Mouse (Mus musculus) megakaryocyte, embryonic 14.5 days (primary cell): Measurements from ENCODE around the gene Itga1. TPM values are rescaled to one million over a fixed set of nuclear protein-coding genes. Genes with fewer than 3 reads are reported as not detected.

Experiments
- H3K27me3 ChIP-seq: replicated peaks from 2 replicates; pipeline ENCODE3; 2012; ENCODE audit warnings: inconsistent platforms
- H3K36me3 ChIP-seq: replicated peaks from 2 replicates; pipeline ENCODE3; 2012; ENCODE audit warnings: low read length, inconsistent platforms, mixed read lengths
- H3K4me1 ChIP-seq: 2 replicates; pipeline ENCODE4 v1.6.1; 2012; ENCODE audit warnings: inconsistent platforms
- H3K4me3 ChIP-seq: replicated peaks from 2 replicates; pipeline ENCODE3; 2012; ENCODE audit warnings: moderate library complexity, mild to moderate bottlenecking, inconsistent platforms
- H3K9me3 ChIP-seq: 2 replicates; pipeline ENCODE4 v1.6.1; 2012; ENCODE audit warnings: inconsistent platforms
- FLI1 ChIP-seq: IDR thresholded peaks from 2 replicates; pipeline ENCODE4 v1.6.1; 2012; ENCODE audit warnings: low read length, inconsistent platforms, mixed read lengths
- GATA1 ChIP-seq: IDR thresholded peaks from 3 replicates; pipeline ENCODE4 v1.6.1; 2012; ENCODE audit warnings: mixed read lengths, low read length, inconsistent platforms, borderline replicate concordance
- polyA plus RNA-seq: library from polyadenylated mRNA; stranded (reverse); fragments of >175 nt; gene quantifications from 2 replicates; pipeline ENCODE4 v1.2.3, GENCODE M21; 2012; ENCODE audit warnings: low replicate concordance; ENCODE audit not compliant: insufficient read depth

Gene Itga1
- polyA plus RNA-seq, 1 experiment, result 0.22 TPM

DNA sequence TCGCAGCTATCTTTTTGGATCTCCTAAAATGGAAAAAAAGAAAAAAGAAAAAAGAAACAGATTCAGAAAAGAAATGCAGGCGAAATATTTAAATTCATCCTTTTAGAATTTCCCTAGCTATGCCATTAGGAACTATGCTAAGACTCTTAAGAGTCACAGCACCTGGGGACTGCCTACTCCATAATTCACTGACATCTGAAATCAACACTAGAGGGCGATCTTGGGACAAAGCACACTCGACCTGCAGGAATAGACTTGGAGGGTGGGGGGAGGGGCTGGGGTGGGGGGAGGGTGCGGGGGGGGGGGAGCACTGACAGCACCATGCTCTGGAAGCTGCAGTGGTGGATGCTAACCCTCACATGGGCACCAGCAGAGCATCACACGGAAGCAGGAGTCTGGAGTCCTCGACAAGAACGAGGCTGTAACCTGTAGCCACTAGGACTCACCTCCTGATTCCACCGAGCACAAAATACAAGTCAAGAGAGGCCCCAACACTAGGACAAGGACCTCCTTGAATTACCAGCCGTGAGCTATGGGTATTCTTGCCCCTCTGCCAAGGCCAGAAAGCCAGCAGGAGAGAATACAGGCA lies 120.8 kb downstream of the Itga1 start:
- no peaks in the 10 kb centered on the region for H3K36me3 ChIP-seq
- no peaks in the 10 kb centered on the region for H3K27me3 ChIP-seq
- H3K9me3 ChIP-seq, result no peaks in the 10 kb centered on the region
- no peak for TF ChIP-seq GATA1
- no peak for TF ChIP-seq FLI1
- no peak overlapping the region for H3K4me3 ChIP-seq
- H3K4me1 ChIP-seq, result no peaks in the 10 kb centered on the region

DNA sequence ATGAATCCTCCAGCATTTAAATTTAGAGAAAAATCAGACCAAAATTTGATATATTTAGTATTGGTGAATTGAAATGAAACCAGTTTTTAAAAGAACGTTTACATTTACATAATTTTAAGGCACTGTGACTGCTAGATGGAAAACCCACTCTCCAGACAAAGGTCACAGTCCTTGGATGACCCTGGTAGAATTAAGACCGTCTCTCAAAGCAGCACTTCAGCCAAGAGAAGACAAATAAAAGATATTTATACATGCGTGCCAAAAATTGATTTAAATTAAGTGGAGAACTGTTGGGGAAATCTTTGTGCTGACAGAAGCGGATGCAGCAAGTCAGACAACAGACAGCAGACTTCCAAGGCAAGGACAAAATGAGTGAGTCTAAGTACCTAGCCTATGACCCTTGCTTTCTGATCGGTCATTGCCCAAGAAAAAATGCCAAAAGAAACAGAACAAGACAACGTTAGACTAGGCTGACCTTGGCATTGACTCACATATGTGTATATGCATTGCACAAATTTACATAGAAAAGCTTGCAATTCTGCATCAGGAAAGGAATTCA lies 127.2 kb downstream of the Itga1 start:
- H3K36me3 ChIP-seq, result no peaks in the 10 kb centered on the region
- TF ChIP-seq FLI1, result no peak
- no peak for TF ChIP-seq GATA1
- H3K4me3 ChIP-seq, result no peak overlapping the region
- H3K4me1 ChIP-seq, result no peaks in the 10 kb centered on the region
- H3K9me3 ChIP-seq, result no peaks in the 10 kb centered on the region
- H3K27me3 ChIP-seq, result no peaks in the 10 kb centered on the region

DNA sequence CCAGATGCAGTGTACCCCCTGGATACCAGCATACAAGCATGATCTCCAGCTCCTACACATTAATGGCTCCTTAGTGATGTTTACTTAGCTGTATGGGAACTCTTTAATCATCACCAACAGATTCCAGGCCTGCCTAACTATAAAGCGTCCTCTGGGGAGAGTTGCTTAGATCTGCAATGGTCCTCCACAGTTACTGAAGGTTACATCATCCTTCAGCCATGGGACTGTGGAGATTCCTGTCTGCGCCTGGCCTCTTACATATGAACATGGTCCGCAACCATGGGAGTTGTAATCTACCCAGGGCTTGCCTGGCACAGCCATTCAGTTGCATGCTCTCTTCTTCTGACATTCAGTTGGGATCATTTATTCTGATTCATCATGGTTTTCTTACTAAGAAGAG lies 129.9 kb downstream of the Itga1 start:
- no peaks in the 10 kb centered on the region for H3K9me3 ChIP-seq
- TF ChIP-seq GATA1 (no peak), FLI1 (no peak)
- H3K4me3 ChIP-seq, result no peak overlapping the region

DNA sequence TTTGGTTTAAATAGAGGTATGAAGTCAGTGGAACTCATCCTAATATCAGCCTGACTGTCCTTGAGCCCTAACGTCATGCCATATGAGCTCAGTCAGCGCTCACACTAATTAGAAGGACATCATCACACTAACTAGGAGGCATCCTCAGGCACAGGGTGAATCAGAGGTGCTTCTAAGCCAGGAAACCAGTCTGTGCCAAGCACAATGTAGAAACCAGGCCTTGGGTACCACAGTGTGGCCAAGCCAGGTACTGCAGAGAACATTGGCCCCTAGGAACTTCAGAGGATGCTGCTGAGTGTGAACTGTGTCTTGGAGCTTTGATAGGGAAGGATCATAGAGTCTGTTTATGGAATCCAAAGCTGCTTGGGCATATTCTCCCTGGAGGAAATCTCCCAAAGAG lies 137.5 kb downstream of the Itga1 start:
- Histone ChIP-seq H3K36me3 (no peaks in the 10 kb centered on the region), H3K27me3 (no peaks in the 10 kb centered on the region), H3K4me3 (no peak overlapping the region), H3K9me3 (no peaks in the 10 kb centered on the region), H3K4me1 (peaks cover 4% of the 10 kb centered on the region)
- TF ChIP-seq FLI1 (no peak), GATA1 (no peak)

More for the DNA sequence above, 129.9 kb downstream of the Itga1 start:
- no peaks in the 10 kb centered on the region for H3K36me3 ChIP-seq
- no peaks in the 10 kb centered on the region for H3K4me1 ChIP-seq
- H3K27me3 ChIP-seq, result no peaks in the 10 kb centered on the region

DNA sequence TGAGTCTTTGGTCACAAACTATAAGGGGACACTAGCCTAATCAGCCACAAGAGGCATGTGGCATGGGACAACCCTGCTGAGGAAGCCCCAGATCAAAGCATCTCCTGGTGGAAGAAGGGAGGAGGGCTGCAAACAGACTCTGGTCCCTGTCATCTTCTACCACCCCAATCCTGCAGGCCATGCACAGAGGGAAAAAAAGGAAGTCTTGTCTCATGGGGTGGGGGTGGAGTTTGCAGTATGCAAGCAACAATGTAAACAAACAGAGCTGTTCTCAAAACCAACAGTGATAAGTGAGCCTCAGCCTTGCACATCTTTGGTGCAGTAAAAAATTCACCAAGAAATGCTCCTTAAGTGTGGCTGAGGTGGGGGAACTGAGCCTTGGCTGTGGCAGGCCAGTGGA lies 147.2 kb downstream of the Itga1 start:
- no peak for TF ChIP-seq GATA1
- no peak for TF ChIP-seq FLI1
- H3K4me1 ChIP-seq, result peaks cover 26% of the 10 kb centered on the region
- H3K9me3 ChIP-seq, result no peaks in the 10 kb centered on the region
- no peaks in the 10 kb centered on the region for H3K27me3 ChIP-seq
- no peak overlapping the region for H3K4me3 ChIP-seq
- no peaks in the 10 kb centered on the region for H3K36me3 ChIP-seq

DNA sequence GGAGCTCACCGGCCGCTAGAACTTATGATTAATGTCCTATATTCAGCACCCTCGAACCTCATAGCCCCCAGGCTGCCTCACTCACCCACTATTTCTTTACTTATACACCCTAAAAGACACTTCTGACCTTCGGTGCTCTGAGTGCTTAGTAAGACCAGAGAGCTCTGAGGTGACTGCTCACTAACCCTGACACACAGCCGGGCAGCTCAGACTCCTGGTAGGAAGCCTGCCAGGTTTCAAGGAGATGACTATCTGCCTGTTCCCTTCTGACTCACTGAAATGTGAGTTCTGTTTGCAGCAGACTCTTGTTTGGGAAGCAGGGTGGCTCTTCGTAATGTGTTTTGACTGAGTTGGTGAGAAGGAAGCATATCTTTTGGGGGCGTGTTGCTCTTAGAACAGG lies 168.2 kb downstream of the Itga1 start:
- Histone ChIP-seq H3K4me3 (no peak overlapping the region), H3K4me1 (peaks cover 43% of the 10 kb centered on the region), H3K36me3 (peaks cover 2% of the 10 kb centered on the region), H3K9me3 (no peaks in the 10 kb centered on the region), H3K27me3 (peaks cover 2% of the 10 kb centered on the region)
- TF ChIP-seq FLI1 (no peak), GATA1 (no peak)

DNA sequence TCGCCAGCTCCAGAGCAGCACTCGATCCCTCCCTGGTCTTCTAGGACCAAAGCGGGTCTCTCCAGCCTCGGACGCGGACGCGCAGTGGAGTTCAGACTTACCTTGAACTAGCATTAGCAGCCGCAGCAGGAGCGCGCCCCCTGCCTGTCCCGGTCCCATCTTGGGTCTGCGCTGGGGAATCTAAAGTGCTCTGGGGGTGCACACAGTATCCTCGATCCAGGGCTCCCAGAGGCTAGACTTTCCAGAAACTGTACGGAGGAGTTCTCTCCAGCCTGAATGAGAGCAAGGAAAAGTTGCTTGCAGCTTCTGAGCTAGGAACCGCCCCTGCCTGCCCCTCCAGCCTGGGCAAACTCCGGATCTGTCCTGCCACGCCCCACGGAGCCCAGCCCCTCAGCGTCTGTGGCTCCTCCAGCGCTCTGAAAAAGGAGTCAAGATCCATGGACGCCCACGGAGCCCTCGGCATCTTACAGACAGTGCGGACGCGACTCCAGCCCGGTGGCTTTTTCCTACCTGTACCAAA lies 169.9 kb downstream of the Itga1 start, which contains the start of gene Itga2:
Gene Itga2, minus strand, starts transcription at position 326 of the 520 bp plus-strand sequence.
- peaks cover 11% of the 10 kb centered on the region for H3K36me3 ChIP-seq
- H3K4me3 ChIP-seq, result peak within 1 kb of the TSS; percentile 96
- TF ChIP-seq FLI1 (no peak), GATA1 (no peak)
- H3K9me3 ChIP-seq, result no peaks in the 10 kb centered on the region
- peaks cover 55% of the 10 kb centered on the region for H3K4me1 ChIP-seq
- peaks cover 2% of the 10 kb centered on the region for H3K27me3 ChIP-seq

DNA sequence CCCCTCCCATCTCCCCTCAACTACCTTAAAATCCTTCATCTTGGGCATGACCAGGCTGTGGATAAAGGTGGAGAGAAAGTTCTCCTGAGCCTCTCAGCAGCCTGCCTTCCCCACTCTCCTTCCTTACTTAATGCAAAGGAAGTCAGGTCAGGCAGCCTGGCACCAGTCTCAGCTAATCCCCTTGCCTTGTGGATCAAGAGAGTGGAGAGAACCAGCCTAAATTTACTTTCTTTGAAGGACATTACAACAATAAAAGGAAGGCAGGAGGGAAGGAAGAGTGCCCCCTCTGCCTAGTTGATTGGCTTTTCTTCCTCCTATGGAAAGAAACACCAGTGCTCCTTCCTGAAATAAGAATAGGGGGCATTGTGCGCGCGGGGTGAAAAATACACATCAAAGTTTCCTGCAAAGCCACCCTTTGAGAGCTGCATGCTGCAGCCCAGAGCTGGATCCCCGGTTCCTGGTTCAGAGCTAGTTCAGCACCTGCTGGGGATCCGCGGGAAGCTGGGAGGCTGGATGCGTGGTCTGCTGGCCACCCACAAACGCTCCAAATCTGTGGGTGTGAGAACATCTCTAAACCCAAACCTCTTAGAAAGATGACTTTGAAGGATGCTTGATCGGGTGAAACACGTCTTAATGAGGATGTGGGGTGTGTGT lies 170.6 kb downstream of the Itga1 start:
- H3K36me3 ChIP-seq, result peaks cover 14% of the 10 kb centered on the region
- TF ChIP-seq GATA1, result no peak
- TF ChIP-seq FLI1, result no peak
- no peaks in the 10 kb centered on the region for H3K9me3 ChIP-seq
- peaks cover 61% of the 10 kb centered on the region for H3K4me1 ChIP-seq
- peaks cover 2% of the 10 kb centered on the region for H3K27me3 ChIP-seq
- H3K4me3 ChIP-seq, result peak overlapping the region; percentile 96

DNA sequence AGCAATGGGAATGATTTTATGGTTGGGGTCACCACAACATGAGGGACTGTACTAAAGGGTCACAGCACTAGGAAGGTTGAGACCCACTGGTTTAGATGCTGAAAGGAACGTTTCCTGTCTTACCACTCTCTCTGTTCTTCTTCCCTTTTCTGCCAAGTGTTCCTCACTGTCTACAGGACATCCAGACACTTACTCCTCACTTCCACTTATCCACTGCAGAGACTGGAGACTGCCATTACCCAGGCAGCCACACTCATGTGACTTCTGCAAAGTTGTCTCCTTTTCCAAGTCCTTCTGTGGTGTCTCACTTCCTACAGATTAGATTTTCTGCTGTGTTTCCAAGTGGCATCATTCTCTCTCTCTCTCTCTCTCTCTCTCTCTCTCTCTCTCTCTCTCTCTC lies 177.0 kb downstream of the Itga1 start:
- Histone ChIP-seq H3K4me3 (peak overlapping the region; percentile 33), H3K36me3 (peaks cover 28% of the 10 kb centered on the region), H3K9me3 (peaks cover 4% of the 10 kb centered on the region), H3K4me1 (peaks cover 58% of the 10 kb centered on the region), H3K27me3 (no peaks in the 10 kb centered on the region)
- no peak for TF ChIP-seq GATA1
- TF ChIP-seq FLI1, result no peak

DNA sequence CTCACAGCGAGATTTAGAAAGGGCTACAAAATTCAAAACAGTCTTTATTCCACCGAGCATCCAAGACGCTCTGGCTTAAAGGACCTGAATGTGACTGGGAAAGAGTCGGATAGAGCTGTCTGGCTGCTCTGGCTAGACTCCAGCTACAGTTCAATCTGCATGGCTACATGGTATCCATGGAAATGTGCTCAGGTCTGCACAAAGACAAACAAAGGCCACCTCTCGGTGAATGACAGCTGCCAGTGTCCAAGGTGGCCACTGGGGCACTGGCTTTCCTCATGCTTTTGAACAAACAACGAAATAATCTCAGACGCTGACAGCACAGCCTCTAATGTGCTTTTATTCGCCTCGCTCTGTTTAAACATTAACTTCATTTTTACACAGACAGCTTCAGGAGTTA lies 178.4 kb downstream of the Itga1 start:
- Histone ChIP-seq H3K4me1 (peaks cover 52% of the 10 kb centered on the region), H3K36me3 (peaks cover 31% of the 10 kb centered on the region), H3K4me3 (no peak overlapping the region), H3K9me3 (peaks cover 7% of the 10 kb centered on the region), H3K27me3 (no peaks in the 10 kb centered on the region)
- no peak for TF ChIP-seq FLI1
- TF ChIP-seq GATA1, result no peak
